Mouse (Mus musculus) lung, postnatal 0 days (tissue): ENCODE data around the gene Galnt13. TPM values are rescaled to one million over a fixed set of nuclear protein-coding genes. Genes with fewer than 3 reads are reported as not detected.

ENCODE experiments used
- ATAC-seq: fragments of 200-750 bp; cut with Nextera tagmentation; 2 replicates; pipeline ENCODE4 v1.8.0; 2017; ENCODE audit warnings: moderate library complexity
- DNase-seq: peaks from one replicate; pipeline ENCODE4 v3.0.0-alpha.2; 2016; ENCODE audit warnings: low spot score
- H3K27ac ChIP-seq: fragments of 300-500 bp; sonication (generic); 2 replicates; pipeline ENCODE4 v1.5.1; 2014; ENCODE audit warnings: antibody characterized with exemption, mild to moderate bottlenecking, low read length, mixed read lengths
- H3K27me3 ChIP-seq: fragments of 300-500 bp; sonication (generic); replicated peaks from 2 replicates; pipeline ENCODE4 v1.6.1; 2014; ENCODE audit warnings: low read length, mixed read lengths; ENCODE audit not compliant: insufficient read depth
- H3K36me3 ChIP-seq: fragments of 300-500 bp; sonication (generic); 2 replicates; pipeline ENCODE4 v1.6.1; 2014; ENCODE audit warnings: low read length, mixed read lengths; ENCODE audit not compliant: insufficient read depth
- H3K4me1 ChIP-seq: fragments of 300-500 bp; sonication (generic); 2 replicates; pipeline ENCODE4 v1.6.1; 2014; ENCODE audit warnings: antibody characterized with exemption, low read depth, low read length, mixed read lengths; ENCODE audit not compliant: insufficient read depth
- H3K4me2 ChIP-seq: fragments of 300-500 bp; sonication (generic); replicated peaks from 2 replicates; pipeline ENCODE4 v1.6.1; 2014; ENCODE audit warnings: low read depth, mild to moderate bottlenecking, low read length, moderate library complexity, mixed read lengths
- H3K4me3 ChIP-seq: fragments of 300-500 bp; sonication (generic); 2 replicates; pipeline ENCODE4 v1.5.1; 2014; ENCODE audit warnings: low read depth, low read length
- H3K9ac ChIP-seq: fragments of 300-500 bp; sonication (generic); replicated peaks from 2 replicates; pipeline ENCODE4 v1.6.1; 2014; ENCODE audit warnings: low read depth, mild to moderate bottlenecking
- H3K9me3 ChIP-seq: fragments of 300-500 bp; sonication (generic); 2 replicates; pipeline ENCODE4 v1.6.1; 2016; ENCODE audit warnings: low read length, mixed read lengths
- CTCF ChIP-seq: IDR thresholded peaks from 2 replicates; pipeline ENCODE4 v1.5.1; 2016; ENCODE audit warnings: antibody characterized with exemption, mild to moderate bottlenecking
- EP300 ChIP-seq: IDR thresholded peaks from 2 replicates; pipeline ENCODE4 v1.6.1; 2016; ENCODE audit warnings: antibody characterized with exemption, mild to moderate bottlenecking, control low read depth
- WGBS: fragments of 180-500 bp; shearing (Covaris S2); extraction: QIAGEN DNeasy Blood & Tissue Kit; methylation state at CpG from one replicate; pipeline ENCODE4 v1.1.7; 2014; 5-methylcytosine and 5-hydroxymethylcytosine counted together
- polyA plus RNA-seq: library from polyadenylated mRNA; unstranded; fragments of >200 nt; fragmentation: Nextera tagmentation; extraction: Ambion mirVana; gene quantifications from 2 replicates; pipeline ENCODE4 v1.2.1, GENCODE M21; 2015

Galnt13 gene
- polyA plus RNA-seq = 0.74 and 0.80 TPM in 2 replicates

DNA sequence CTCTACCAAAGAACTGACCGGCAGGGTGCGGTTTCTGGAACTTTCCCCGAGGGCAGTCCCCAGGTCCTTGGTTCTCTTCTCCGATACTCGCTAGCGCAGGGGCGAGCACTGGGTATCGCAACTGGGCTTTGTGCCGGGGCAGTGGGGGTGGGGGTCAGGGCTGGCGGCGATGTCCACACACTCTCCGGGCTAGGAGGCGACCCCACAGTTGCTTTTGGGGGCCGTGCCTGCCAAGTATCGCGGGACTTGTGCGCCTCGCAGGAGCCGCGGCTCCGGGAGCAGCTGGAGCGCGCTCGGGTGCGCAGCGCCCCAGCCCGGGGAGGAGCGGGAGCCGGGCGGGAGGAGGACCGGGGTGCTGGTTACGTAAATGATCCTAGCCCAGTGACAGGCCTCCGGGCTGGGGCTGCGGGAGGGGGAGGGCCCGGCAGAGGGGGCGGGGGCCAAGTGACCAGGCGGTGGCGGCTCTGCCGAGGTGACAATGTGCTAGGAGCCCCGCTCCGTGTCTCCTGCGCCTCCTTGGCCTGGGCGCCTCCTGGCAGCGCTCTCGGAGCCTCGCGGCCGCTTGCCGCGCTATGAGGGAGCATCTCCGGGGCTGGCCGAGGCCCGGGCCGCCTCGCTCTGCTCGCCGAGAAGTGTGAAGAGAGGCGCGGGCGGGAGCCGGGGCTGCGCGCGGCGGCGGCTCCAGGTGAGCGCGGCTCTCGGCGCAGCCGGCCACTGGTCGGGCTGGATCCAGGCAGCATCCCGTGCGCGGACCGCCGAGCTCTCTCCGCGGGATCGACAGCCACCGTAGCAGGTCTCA lies at the start of gene Galnt13:
TSS of gene Galnt13 (plus strand) at position 381 of the 799 bp plus-strand sequence.
- Histone ChIP-seq H3K36me3 (no peaks in the 10 kb centered on the region), H3K4me1 (no peaks in the 10 kb centered on the region), H3K9me3 (no peaks in the 10 kb centered on the region), H3K9ac (no peak within 1 kb of the TSS), H3K4me2 (peak within 1 kb of the TSS; percentile 58), H3K27me3 (peaks cover 16% of the 10 kb centered on the region), H3K4me3 (peak within 1 kb of the TSS; percentile 33), H3K27ac (no peak within 1 kb of the TSS)
- WGBS = 2% methylated on average over 59 of the region's 81 CpGs
- ATAC-seq (peak; percentile 76), DNase-seq (peak; percentile 34)
- TF ChIP-seq EP300 (no peak), CTCF (no peak)

DNA sequence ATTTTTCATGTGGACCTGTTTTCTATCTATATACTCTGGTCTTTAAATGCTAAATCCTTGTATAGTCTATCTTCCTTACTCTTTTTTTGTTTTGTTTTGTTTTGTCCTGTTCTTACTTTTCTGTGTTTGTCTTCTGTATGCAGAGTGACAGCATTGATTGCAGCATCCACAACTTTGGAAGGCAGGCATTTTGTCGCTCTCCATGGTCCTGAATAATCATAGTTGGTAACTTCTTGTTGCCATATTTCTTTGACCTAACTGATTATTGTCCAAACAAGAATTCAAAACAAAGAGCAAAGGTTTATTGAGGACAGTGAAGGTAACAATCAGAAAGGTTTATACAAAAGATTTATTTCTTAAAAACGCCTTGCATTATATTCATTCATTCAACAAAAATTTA lies 5.1 kb upstream of the Galnt13 start:
- peaks cover 8% of the 10 kb centered on the region for H3K27me3 ChIP-seq
- no peak overlapping the region for H3K4me2 ChIP-seq
- no peaks in the 10 kb centered on the region for H3K9me3 ChIP-seq
- no peak overlapping the region for H3K9ac ChIP-seq
- no peak overlapping the region for H3K27ac ChIP-seq
- WGBS = 45% methylated on average over 2 of the region's 2 CpGs
- no peaks in the 10 kb centered on the region for H3K36me3 ChIP-seq
- DNase-seq = peak; percentile 34
- TF ChIP-seq CTCF (no peak), EP300 (no peak)
- H3K4me1 ChIP-seq = no peaks in the 10 kb centered on the region
- ATAC-seq = no peak
- H3K4me3 ChIP-seq = no peak overlapping the region

DNA sequence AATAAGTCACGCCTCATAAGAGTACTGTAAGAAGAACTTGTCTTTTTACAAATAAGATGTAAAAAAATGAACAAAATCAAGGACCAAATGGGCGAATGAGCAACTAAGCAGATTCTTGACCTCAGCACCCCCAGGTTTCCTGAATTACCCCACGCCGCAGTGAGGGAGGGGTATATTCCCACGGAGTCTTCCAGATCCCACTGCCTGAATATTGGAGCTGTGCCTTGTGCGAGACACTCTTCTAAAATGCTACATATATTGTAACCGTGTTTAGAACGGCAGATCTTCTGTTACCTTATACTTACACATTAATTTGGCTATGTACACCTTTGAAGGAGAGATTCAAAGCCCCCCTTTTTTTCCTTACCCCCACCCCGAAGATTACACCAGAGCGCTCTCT lies 737 bp upstream of the Galnt13 start:
- Histone ChIP-seq H3K4me1 (no peaks in the 10 kb centered on the region), H3K9me3 (no peaks in the 10 kb centered on the region), H3K9ac (no peak overlapping the region), H3K27me3 (peaks cover 16% of the 10 kb centered on the region), H3K4me2 (no peak overlapping the region), H3K27ac (no peak overlapping the region), H3K4me3 (0 out of 2 replicates have a peak overlapping the region, but pooled peaks have one; percentile 33), H3K36me3 (no peaks in the 10 kb centered on the region)
- TF ChIP-seq CTCF (no peak), EP300 (no peak)
- ATAC-seq (no peak), DNase-seq (no peak)
- 39% methylated on average over 10 of the region's 10 CpGs for WGBS

DNA sequence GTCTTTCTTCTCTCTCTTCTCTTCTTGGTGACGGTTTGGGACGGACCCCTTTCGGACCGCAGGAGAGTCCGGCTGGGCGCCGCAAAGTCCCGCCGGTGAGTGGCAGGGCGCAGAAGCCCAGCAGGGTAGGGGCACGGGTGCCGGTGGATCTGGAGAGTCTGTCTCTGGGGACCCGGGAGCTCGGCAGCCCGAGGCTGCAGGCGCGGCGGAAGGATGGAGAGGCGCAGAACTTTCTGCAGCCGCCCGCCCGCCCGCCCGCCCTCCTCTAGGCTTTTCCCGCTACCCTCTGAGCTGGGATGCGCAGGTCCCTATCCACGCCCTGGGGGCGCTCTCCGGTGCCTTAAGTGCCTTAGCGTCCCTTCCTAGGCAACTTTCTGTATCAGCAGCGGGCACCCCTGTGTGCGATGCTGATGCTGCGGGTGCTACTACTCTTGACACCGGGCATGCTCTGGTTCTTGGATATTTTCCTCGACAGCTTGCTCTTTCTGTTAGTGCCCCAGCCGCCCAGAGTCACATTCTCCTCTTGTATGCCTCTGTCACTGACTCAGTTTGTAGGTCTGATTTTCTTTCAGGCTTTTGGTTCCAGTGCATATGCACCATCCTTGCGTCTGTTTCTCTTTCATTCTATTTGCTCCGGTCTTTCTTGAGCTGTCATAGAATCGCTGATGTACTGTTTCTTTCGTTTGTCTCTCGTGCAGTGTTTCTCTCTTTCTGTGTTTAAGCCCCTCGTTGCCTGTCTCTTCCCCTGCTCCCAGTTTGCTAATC lies 801 bp downstream of the Galnt13 start:
- Histone ChIP-seq H3K9ac (no peak overlapping the region), H3K4me3 (peak overlapping the region; percentile 33), H3K9me3 (no peaks in the 10 kb centered on the region), H3K27me3 (peaks cover 16% of the 10 kb centered on the region), H3K4me1 (no peaks in the 10 kb centered on the region), H3K27ac (no peak overlapping the region), H3K4me2 (peak overlapping the region; percentile 58), H3K36me3 (no peaks in the 10 kb centered on the region)
- DNase-seq (no peak), ATAC-seq (0 out of 2 replicates have a peak, but pooled peaks have one; percentile 3)
- TF ChIP-seq CTCF (no peak), EP300 (no peak)
- under 1% methylated on average over 33 of the region's 42 CpGs for WGBS

DNA sequence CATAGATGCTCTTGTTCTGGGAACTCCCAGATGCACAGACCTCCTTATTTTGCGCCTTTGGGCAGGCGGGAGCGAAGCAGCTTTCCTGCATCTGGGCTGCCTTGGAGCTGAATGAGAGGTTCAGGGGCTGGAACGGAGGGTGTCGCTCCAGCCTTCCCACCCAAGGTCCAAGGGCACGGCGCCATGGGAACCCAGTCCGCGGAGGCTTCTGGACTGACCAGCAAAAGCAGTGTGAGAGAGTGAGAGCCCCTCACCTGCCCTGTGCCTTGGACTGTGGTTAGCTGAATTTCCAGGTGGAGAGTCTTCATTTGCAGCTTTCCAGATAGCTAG lies 1.3 kb downstream of the Galnt13 start:
- H3K27me3 ChIP-seq = peaks cover 16% of the 10 kb centered on the region
- no peaks in the 10 kb centered on the region for H3K9me3 ChIP-seq
- 4% methylated on average over 9 of the region's 9 CpGs for WGBS
- ATAC-seq (no peak), DNase-seq (no peak)
- H3K27ac ChIP-seq = no peak overlapping the region
- H3K36me3 ChIP-seq = no peaks in the 10 kb centered on the region
- H3K4me1 ChIP-seq = no peaks in the 10 kb centered on the region
- H3K4me2 ChIP-seq = no peak overlapping the region
- no peak overlapping the region for H3K9ac ChIP-seq
- TF ChIP-seq EP300 (no peak), CTCF (no peak)
- no peak overlapping the region for H3K4me3 ChIP-seq

DNA sequence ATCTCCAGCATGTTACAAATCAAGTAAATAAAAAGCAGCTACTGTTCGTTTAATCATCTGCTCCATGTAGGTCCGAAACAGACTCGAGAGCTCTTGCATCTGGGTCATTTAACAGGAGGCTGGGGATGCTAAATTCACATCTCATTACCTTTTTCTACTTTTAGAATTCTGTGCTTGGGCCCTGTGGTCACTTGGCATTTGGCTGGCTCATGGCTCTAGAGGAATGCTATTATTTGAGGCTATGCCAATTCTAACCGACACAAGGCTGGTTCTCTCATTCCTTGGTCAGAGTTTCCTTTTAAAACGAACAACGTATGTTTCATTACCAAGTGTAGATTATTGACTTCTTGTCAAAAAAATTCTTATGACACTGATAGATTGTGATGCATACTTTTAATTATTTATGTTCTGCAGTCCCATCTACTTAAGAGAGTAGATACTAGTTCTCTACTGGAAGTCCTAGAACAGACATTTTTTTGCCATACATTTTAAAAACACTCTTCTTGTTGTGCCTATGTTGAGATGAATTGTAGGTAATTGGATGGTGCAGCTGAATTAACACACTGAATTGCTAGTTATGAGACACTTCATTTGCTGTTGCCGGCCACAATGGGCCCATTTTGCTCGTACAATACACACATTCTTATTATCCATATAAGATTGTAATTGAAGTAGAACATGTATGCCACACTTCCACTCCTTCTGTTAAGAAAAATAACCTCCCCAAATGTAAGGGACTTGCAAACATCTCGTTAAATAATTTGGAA lies 6.8 kb downstream of the Galnt13 start:
- H3K27me3 ChIP-seq = no peaks in the 10 kb centered on the region; the same call in 1 of the 2 replicates
- H3K4me1 ChIP-seq = no peaks in the 10 kb centered on the region
- no peak for DNase-seq
- no peak for ATAC-seq
- H3K9me3 ChIP-seq = no peaks in the 10 kb centered on the region
- H3K36me3 ChIP-seq = no peaks in the 10 kb centered on the region
- no peak overlapping the region for H3K4me2 ChIP-seq
- TF ChIP-seq EP300 (no peak), CTCF (no peak)
- H3K4me3 ChIP-seq = no peak overlapping the region
- no peak overlapping the region for H3K9ac ChIP-seq
- no peak overlapping the region for H3K27ac ChIP-seq
- 70% methylated on average over 9 of the region's 9 CpGs for WGBS
